Mouse (Mus musculus) retina, postnatal 7 days (tissue): ENCODE data around the gene Rnf138rt1.

Source experiments
- DNase-seq: peaks from one replicate; pipeline ENCODE4 v3.0.0-alpha.2; 2012; ENCODE audit warnings: low read depth, low spot score

The Rnf138rt1 gene

DNA sequence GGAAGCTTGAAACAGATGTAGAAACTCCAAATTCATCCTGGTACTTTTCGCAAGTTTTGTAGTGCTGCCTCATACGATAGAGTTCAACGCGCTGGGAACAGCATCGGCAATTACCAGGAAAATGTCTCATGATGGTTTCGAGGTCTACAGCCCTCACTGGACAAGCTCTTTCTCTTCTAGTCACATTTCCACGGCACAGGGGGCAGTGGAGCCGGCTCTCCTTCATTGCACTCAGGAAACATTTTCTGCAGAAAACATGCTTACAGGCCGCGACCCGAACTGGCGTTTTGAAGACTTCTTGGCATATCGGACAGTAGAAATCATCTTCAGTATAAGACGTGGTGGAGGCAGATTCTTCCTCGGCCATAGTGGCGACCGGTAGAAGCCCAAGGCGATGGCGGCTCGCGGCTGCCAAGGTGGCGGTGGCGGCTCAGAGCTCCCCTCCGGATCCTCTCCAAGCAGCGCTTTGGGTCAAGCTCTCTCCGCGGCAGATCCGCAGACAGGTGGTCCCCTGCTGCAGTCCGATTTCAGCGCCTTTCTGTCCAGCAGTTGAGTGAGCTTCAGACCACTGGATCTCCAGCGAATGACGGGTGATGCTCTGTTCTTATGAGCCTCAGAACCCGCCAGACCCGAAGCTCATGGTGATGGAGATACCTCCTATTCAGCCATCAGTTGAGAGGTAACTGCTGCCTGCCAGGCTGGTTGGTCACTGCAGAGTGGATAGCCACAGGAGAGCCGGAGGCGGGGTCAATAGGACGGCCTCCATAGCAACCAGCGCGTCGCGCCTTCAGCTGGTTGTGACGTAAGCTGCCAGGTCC lies at the start of gene Rnf138rt1:
Gene Rnf138rt1, minus strand, starts transcription at position 713 of the 818 bp plus-strand sequence.
- DNase-seq: no peak

DNA sequence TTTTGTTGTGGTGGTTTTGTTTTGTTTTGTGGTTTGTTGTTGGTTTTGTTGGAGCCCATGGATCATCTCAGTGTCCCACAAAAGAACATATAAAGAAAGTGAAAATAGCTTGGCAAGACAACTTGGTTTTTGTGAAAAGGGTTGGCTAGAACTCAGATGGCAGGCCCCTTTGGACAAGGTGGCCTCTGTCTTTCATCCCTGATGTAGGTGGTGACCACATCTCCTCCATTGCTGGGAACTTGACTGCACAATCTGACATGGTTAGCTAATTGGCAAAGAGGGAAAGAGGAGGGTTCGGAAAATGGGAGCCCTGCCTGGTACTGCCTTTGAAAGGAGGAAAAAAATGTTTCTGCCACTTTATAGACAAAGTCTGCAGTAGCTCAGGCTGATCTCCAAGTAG lies 46.1 kb upstream of the Rnf138rt1 start:
- DNase-seq: no peak

DNA sequence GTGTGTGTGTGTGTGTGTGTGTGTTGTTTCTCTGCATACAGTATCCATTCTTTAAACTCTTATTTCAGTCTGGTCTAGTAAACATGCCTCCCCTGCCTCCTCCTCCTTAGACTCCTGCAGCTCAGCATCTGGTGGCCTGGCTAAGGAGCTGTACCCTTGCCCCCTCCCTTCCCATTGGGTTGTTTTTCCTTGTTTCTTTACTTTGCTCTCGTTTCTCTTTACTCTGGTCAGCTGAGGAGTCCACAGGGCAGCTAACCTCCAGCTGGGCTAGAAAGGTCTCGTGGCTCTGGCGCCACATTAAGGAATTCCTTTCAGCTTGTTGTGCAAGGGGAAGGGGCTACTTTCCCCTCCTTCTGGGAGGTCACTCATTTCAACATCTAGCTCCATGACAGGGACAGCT lies 5.2 kb upstream of the Rnf138rt1 start:
- DNase-seq: no peak

DNA sequence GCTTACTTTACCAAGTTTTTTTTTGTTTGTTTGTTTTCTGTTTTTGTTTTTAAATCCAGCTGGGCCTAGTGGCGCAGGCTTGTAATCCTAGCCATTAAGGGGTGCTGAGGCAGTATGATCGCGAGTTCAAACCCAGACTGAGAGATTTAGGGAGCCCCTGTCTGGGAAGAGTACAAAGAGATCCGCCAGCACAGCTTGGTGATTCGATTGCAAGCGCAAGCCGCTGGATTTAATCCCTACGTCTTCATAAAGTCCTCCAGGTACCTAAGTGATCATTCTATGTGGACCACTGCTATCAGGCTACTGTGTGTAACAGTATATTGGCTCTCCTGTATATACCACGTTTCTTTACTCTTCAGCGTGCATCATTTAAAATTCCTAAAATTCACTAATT lies 303 bp upstream of the Rnf138rt1 start:
- DNase-seq: no peak

DNA sequence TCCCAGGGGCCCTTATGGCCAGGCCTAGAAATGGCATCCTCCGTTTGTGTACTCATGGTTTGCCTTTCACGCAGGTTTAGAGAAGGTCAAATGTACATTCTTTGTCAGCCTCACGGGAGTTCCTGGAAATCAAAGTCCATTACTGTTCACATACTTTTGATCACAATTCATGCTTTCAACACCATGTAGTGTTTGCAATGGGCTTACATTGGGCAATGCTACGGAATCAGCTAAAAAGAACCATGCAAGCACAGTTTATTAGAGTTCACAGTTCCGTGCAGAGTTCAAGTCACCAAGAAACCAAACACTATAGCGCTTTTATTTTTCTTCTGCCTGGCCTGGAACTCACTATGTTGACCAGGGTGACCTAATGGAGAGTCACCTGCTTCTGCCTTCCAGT lies 15.1 kb downstream of the Rnf138rt1 start:
- DNase-seq: no peak

DNA sequence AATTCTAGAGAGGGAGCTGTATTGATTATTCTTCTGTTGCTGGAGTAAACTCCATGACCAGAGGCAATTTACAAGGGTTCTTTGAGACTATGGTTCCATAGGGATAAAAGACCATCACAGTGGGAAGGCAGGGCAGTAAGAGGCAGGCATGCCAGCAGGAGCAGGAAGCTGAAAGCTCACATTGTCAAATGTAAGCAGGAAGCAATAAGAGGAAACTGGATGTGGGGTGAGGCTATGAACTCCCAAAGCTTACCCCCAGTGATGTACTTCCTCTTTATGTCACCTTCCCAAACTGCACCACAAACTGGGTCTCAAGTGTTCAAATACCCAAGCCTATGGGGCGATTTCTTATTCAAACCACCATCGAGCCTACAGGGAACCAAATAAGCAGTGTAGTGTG lies 17.2 kb downstream of the Rnf138rt1 start:
- no peak for DNase-seq

DNA sequence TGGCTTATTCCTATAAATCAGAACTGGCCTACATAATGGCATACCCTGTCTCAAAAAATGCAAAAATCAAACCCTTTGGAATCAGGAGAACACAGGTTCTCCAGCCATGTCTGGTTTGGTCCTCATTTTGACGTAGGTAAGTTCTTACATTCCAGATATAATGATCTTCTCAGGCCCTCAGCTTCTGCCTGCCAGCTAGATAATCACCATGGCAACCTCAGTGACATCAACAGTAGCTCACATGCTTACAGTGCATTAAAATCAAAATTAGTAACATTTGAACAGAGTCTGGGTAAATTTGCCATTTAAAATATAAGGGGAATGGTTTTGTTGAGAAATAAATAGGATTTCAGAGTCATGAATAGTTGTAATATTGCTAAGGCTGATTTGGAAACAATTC lies 22.2 kb downstream of the Rnf138rt1 start:
- no peak for DNase-seq

DNA sequence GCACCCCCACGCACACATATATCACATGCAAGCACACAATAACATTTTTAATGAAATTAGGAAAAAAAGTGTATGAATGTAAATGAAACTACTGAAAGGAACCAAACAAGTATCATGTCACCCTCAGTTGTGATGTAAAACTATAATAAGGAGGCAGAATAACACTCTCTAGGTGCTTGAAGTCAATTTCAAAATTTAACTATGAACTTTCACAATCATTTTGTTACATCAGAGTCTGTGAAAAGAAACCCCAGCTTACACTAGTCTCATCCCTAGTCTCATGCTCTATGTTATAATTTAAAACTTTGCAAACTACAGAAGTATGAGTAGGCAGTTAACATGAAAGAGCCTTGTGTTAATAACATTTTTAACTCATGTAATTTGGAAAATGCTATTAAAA lies 27.0 kb downstream of the Rnf138rt1 start:
- no peak for DNase-seq

DNA sequence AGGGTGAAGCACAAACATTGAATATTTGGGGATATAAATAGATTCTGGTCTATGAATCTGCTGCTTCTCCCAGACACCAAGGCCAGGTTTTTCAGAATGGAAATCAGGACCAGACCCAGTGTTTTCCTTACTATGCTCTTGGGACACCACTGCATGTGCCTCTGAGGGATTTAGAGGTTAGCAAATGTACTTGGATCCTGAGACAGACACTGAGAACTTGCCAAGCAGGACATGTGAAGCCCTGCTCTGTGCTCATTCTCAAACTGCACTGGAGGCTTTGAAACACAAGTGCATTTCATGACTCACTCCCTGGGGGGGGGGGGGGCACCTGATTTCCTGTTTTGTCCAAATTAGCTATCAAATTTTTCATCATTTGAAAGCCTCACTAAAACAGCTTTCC lies 37.5 kb downstream of the Rnf138rt1 start:
- no peak for DNase-seq

DNA sequence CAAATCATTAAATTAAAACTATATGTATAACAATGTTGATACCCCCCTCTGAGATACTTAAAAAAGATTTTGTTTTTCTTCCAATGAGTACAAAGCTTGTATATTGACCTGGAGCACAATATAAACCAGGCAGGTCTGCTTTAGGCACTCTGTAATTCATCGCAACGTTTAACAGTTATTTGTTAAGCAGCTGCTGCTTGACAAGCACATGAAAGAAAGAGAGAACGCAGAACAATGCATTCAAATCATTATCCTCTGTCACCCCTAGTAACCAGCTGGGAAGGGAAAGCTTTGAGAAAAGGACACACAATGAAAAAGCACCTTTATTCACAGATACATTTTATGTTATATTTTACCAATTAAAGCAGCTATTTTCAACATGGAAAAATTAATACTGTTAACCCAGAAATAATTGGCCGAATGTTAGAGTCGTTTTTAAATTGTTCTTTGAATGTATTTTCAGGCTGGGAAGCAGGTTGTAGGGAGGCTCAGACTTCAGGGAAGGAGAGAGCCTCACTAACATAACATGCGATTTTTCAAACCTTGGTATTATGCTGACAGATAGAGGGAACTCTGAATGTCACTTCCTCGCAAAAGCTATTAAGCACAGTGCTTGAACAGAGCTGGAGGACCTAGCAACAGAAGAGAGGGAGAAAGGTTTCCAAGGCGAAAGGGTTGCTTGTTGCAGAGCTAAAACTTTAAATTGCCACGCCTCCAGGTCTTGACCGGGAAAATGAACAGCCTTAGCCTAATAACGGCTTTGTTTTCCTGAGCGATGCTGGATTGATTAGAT lies 38.1 kb downstream of the Rnf138rt1 start:
- no peak for DNase-seq

DNA sequence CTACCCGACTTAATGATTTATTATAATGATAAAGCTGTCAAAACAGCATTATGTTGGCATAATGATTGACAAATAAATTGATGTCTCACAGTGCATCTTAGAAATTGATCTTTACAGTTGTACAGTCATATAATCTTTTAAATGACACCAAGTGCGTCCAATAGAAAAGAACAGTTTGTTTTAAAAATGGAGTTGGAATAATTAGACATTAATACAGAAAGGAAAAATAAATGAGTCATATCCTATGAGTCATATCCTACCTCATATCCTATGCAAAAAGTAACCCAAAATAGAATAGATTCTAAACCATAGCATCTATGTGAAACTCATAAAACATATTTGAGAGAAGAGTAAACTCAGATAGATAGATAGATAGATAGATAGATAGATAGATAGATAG lies 40.5 kb downstream of the Rnf138rt1 start:
- no peak for DNase-seq
